Mouse (Mus musculus) stomach, embryonic 16.5 days (tissue): ENCODE measurements around the gene Rpl32. TPM values are rescaled to one million over a fixed set of nuclear protein-coding genes. Genes with fewer than 3 reads are reported as not detected.

Experiments used
- ATAC-seq: fragments of 200-750 bp; cut with Nextera tagmentation; 2 replicates; pipeline ENCODE4 v1.8.0; 2017; ENCODE audit warnings: moderate number of reproducible peaks, moderate TSS enrichment; ENCODE audit not compliant: insufficient read depth, low FRiP score
- H3K27ac ChIP-seq: fragments of 300-500 bp; sonication (generic); 2 replicates; pipeline ENCODE4 v1.5.1; 2014; ENCODE audit warnings: low read length
- H3K27me3 ChIP-seq: fragments of 300-500 bp; sonication (generic); 2 replicates; pipeline ENCODE4 v1.6.1; 2014; ENCODE audit warnings: low read length, control low read depth, mixed read lengths; ENCODE audit not compliant: control insufficient read depth, insufficient read depth
- H3K36me3 ChIP-seq: fragments of 300-500 bp; sonication (generic); 2 replicates; pipeline ENCODE4 v1.6.1; 2014; ENCODE audit warnings: low read length; ENCODE audit not compliant: control insufficient read depth, insufficient read depth
- H3K4me1 ChIP-seq: fragments of 300-500 bp; sonication (generic); 2 replicates; pipeline ENCODE4 v1.6.1; 2014; ENCODE audit warnings: low read length, control low read depth, mixed read lengths; ENCODE audit not compliant: control insufficient read depth, insufficient read depth
- H3K4me2 ChIP-seq: fragments of 300-500 bp; sonication (generic); 2 replicates; pipeline ENCODE4 v1.6.1; 2014; ENCODE audit warnings: low read depth, low read length, mixed read lengths
- H3K4me3 ChIP-seq: fragments of 300-500 bp; sonication (generic); replicated peaks from 2 replicates; pipeline ENCODE4 v1.5.1; 2014; ENCODE audit warnings: mild to moderate bottlenecking, low read length
- H3K9ac ChIP-seq: fragments of 300-500 bp; sonication (generic); 2 replicates; pipeline ENCODE4 v1.6.1; 2014; ENCODE audit warnings: low read length
- H3K9me3 ChIP-seq: fragments of 300-500 bp; sonication (generic); replicated peaks from 2 replicates; pipeline ENCODE4 v1.6.1; 2016; ENCODE audit warnings: low read length, control low read depth; ENCODE audit not compliant: control insufficient read depth
- WGBS: fragments of 180-500 bp; shearing (Covaris S2); extraction: QIAGEN DNeasy Blood & Tissue Kit; methylation state at CpG from one replicate; pipeline ENCODE4 v1.1.7; 2014; 5-methylcytosine and 5-hydroxymethylcytosine counted together
- microRNA-seq: library from miRNA; unstranded; fragments of <30 nt; microRNA quantifications from one replicate; pipeline ENCODE4, GENCODE M21; 2016
- polyA plus RNA-seq: library from polyadenylated mRNA; unstranded; fragments of >200 nt; fragmentation: Nextera tagmentation; extraction: Ambion mirVana; gene quantifications from 2 replicates; pipeline ENCODE4 v1.2.1, GENCODE M21; 2015

Gene Rpl32
- polyA plus RNA-seq, 1 experiment from 2014 or later, result 2,115 TPM

- ATAC-seq, result 0 out of 2 replicates have a peak, but pooled peaks have one; percentile 11
- no peaks in the 10 kb centered on the region for H3K9me3 ChIP-seq
- H3K27me3 ChIP-seq, result no peaks in the 10 kb centered on the region
- H3K36me3 ChIP-seq, result no peaks in the 10 kb centered on the region
- peak within 1 kb of the TSS; percentile 34; the same call in 1 of the 2 replicates for H3K9ac ChIP-seq
- 0 out of 2 replicates have a peak within 1 kb of the TSS, but pooled peaks have one; percentile 0 for H3K4me3 ChIP-seq
- 3% methylated on average over 9 of the region's 9 CpGs for WGBS
- H3K27ac ChIP-seq, result peak within 1 kb of the TSS; percentile 39; the same call in 1 of the 2 replicates
- peak within 1 kb of the TSS; percentile 29; the same call in 1 of the 2 replicates for H3K4me2 ChIP-seq
- peaks cover 19% of the 10 kb centered on the region for H3K4me1 ChIP-seq
Measured at GRCm38 (mm10) chr6:115761995-115762756, 46.4 kb downstream of the Rpl32 start, which contains the start of gene Tmem40. Gene Tmem40 (minus strand): TSS chr6:115762410.

- no peak overlapping the region for H3K4me2 ChIP-seq
- 43% methylated on average over 4 of the region's 4 CpGs for WGBS
- no peak for ATAC-seq
- H3K9me3 ChIP-seq, result no peaks in the 10 kb centered on the region
- no peaks in the 10 kb centered on the region for H3K27me3 ChIP-seq
- no peak overlapping the region for H3K27ac ChIP-seq
- no peak overlapping the region for H3K4me3 ChIP-seq
- H3K4me1 ChIP-seq, result peaks cover 19% of the 10 kb centered on the region
- no peak overlapping the region for H3K9ac ChIP-seq
- H3K36me3 ChIP-seq, result no peaks in the 10 kb centered on the region
Measured at GRCm38 (mm10) chr6:115760982-115761381, 47.6 kb downstream of the Rpl32 start.

GRCm38 (mm10) chr6:115760137-115760536 lies 48.4 kb downstream of the Rpl32 start:
- Histone ChIP-seq H3K36me3 (no peaks in the 10 kb centered on the region), H3K27ac (peak overlapping the region; percentile 87), H3K4me1 (peaks cover 19% of the 10 kb centered on the region), H3K4me2 (no peak overlapping the region), H3K9me3 (no peaks in the 10 kb centered on the region), H3K9ac (no peak overlapping the region), H3K4me3 (no peak overlapping the region), H3K27me3 (no peaks in the 10 kb centered on the region)
- no peak for ATAC-seq
- WGBS, result 94% methylated on average over 4 of the region's 4 CpGs

GRCm38 (mm10) chr6:115759461-115759860 lies 49.1 kb downstream of the Rpl32 start:
- Histone ChIP-seq H3K27me3 (no peaks in the 10 kb centered on the region), H3K9ac (peak overlapping the region; percentile 27; the same call in 1 of the 2 replicates), H3K4me2 (peak overlapping the region; percentile 23; the same call in 1 of the 2 replicates), H3K9me3 (no peaks in the 10 kb centered on the region), H3K4me1 (peaks cover 19% of the 10 kb centered on the region), H3K36me3 (no peaks in the 10 kb centered on the region), H3K27ac (peak overlapping the region; percentile 87), H3K4me3 (no peak overlapping the region)
- peak; percentile 49 for ATAC-seq
- WGBS, result 39% methylated on average over 5 of the region's 5 CpGs

GRCm38 (mm10) chr6:115758981-115759435 lies 49.5 kb downstream of the Rpl32 start:
- peak; percentile 28 for ATAC-seq

GRCm38 (mm10) chr6:115755536-115755935 lies 53.0 kb downstream of the Rpl32 start:
- Histone ChIP-seq H3K9me3 (no peaks in the 10 kb centered on the region), H3K27ac (no peak overlapping the region), H3K9ac (no peak overlapping the region), H3K4me3 (no peak overlapping the region), H3K36me3 (no peaks in the 10 kb centered on the region), H3K4me1 (peaks cover 11% of the 10 kb centered on the region; the same call in 1 of the 2 replicates), H3K4me2 (no peak overlapping the region), H3K27me3 (no peaks in the 10 kb centered on the region)
- no peak for ATAC-seq
- 74% methylated on average over 7 of the region's 7 CpGs for WGBS

More at GRCm38 (mm10) chr6:115758981-115759435, 49.5 kb downstream of the Rpl32 start:
- Histone ChIP-seq H3K4me2 (peak overlapping the region; percentile 23; the same call in 1 of the 2 replicates), H3K9me3 (no peaks in the 10 kb centered on the region), H3K4me3 (peak overlapping the region; percentile 16), H3K4me1 (peaks cover 16% of the 10 kb centered on the region), H3K27ac (peak overlapping the region; percentile 87), H3K9ac (peak overlapping the region; percentile 27; the same call in 1 of the 2 replicates), H3K27me3 (no peaks in the 10 kb centered on the region), H3K36me3 (no peaks in the 10 kb centered on the region)
- WGBS, result 44% methylated on average over 9 of the region's 9 CpGs

Small RNA genes lying within 50 kb of the gene (microRNA-seq; reads per million reads assigned to microRNA genes)
- gene Mir7660, result 0.50 reads per million

Other genes with a start within 250 kb of the Rpl32 start
- gene Mkrn2os, start 216.2 kb downstream of the Rpl32 start, polyA plus RNA-seq, result 13.3 and 15.4 TPM in 2 replicates
- gene Mkrn2, start 206.8 kb downstream of the Rpl32 start, polyA plus RNA-seq, result 27.0 and 30.4 TPM in 2 replicates
- gene Raf1, start 132.1 kb downstream of the Rpl32 start, polyA plus RNA-seq, result 76.9 and 79.1 TPM in 2 replicates
- 34.2 and 42.3 TPM in 2 replicates for gene Tmem40, start 46.3 kb downstream of the Rpl32 start, polyA plus RNA-seq
- gene Cand2, start 34.2 kb downstream of the Rpl32 start, polyA plus RNA-seq, result 19.6 and 22.6 TPM in 2 replicates
- 0.60 and 0.65 TPM in 2 replicates for gene Efcab12, start 29.7 kb upstream of the Rpl32 start, polyA plus RNA-seq
- gene Mbd4, start 44.6 kb upstream of the Rpl32 start, polyA plus RNA-seq, result 14.9 and 15.0 TPM in 2 replicates
- 21.0 and 21.1 TPM in 2 replicates for gene Ift122, start 44.7 kb upstream of the Rpl32 start, polyA plus RNA-seq
- gene Rho, start 123.0 kb upstream of the Rpl32 start, polyA plus RNA-seq, result 0.09 TPM in 2 replicates
- not detected in 2 replicates for gene H1foo, start 136.2 kb upstream of the Rpl32 start, polyA plus RNA-seq
- 27.7 and 28.5 TPM in 2 replicates for gene Plxnd1, start 186.3 kb upstream of the Rpl32 start, polyA plus RNA-seq